Mouse (Mus musculus) cortical plate, adult 2 months (tissue): ENCODE data around the gene Zdhhc1.

Experiments
- CTCF ChIP-seq: fragments of 200-500 bp; IDR thresholded peaks from 2 replicates; pipeline ENCODE4 v1.5.1; 2011; ENCODE audit warnings: mild to moderate bottlenecking, control low read depth, low read length; ENCODE audit not compliant: insufficient read depth; ENCODE audit errors: extremely low read depth
- POLR2A ChIP-seq: fragments of 200-500 bp; IDR thresholded peaks from 2 replicates; pipeline ENCODE4 v1.6.1; 2011; ENCODE audit warnings: mild to moderate bottlenecking, low read length, control low read depth; ENCODE audit not compliant: insufficient read depth; ENCODE audit errors: extremely low read depth

DNA sequence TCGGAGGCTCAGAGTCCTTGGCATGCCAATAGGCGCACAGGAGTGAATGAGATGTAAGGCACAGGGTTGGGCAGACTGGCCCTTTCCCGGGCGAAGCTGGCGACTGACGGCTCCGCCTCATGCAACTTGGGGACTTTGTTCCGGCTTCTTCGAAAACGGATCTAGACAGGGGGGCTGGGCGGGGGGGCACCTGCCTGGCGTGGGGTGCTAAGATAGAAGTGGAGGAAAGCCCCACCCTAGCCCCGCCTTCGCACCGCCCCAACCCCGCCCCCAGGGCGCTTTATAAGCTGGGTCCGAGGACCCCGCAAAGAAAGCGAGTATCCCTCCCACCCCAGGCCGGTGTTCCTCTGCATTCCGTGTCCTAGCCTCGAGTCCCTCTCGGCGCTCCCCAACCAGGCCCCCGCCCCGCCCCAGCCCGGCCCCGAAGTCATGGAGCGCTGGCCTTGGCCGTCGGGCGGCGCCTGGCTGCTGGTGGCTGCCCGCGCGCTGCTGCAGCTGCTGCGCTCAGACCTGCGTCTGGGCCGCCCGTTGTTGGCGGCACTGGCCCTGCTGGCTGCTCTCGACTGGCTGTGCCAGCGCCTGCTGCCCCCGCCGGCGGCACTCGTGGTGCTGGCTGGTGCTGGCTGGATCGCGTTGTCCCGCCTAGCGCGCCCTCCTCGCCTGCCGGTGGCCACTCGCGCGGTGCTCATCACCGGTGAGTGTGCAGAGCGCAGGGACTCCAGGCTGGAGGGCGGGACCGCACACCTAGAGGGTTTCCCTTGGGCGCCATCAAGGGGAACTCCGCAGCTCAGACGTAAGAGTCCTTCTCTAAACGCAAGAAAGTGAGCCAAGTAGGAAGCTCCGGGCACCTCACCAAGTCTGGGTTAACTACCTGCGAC, 22.0 kb upstream of the Zdhhc1 start, which contains the start of gene Hsd11b2:
- TF ChIP-seq POLR2A (no peak), CTCF (no peak)
